Mouse (Mus musculus) T-cell, adult 2 months (primary cell): ENCODE data around the gene Src.

ENCODE experiments used
- DNase-seq: peaks from one replicate; pipeline ENCODE4 v3.0.0; 2022; ENCODE audit warnings: low spot score

Src gene

GRCm38 (mm10) chr2:157417229-157417628 is 1.0 kb upstream of the Src start:
- no peak for DNase-seq

DNA sequence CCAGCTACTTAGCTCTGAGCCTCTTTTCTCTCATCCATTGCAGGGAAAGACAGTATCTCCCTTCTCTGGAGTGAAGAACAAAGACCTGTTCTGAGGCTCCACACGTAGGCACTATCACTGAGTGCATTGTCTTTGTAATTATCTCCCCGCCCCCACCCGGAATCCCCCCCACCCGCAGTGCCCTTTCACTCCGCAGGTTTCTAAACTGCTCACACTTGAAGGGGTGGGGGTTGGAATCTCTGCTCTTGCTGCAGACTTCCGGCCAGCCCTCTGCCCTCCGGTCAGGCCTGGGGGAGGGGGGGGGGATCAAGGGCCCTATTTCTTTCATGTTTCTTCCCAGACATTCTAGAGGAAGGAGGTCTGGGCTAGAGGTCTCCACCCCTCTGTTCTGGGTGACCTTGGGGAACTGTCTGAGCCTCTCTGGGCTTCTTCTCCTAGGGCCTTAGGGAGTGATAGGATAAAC is 396 bp downstream of the Src start:
- no peak for DNase-seq

DNA sequence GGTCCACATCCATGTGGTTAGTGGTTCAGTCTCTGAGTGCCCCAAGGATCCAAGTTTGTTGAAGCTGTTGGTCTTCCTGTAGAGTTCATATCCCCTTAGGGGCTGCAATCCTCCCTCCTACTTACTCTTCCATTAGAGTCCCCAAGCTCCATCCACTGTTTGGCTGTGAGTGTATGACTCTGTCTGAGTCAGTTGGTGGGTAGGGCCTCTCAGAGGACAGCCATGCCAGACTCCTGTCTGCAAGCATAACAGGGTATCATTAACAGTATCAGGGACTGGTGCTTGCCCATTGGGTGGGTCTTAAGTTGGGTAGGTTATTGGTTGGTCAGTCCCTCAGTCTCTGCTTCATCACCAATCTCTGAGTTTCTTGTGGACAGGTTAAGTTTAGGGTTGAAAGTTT is 1.3 kb downstream of the Src start:
- DNase-seq, result no peak

DNA sequence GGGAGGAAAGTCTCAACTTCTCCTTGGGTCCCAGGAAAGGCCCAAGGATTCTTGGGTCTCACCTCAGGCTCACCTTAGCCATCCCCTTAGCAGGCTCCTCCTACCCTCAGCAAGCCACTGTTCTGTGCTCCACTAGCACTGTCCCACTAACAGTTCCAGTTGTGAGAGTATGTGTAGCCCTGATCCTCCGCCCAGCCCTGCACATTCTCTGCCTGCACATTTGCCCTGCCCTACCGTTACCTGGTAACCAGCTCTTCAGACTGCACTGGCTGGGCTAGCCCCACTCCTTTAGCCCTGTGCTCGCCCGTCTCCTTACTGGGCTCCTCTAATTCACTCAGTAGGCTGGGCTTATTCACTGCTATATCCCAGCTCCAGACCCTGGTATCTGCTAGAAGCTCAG is 2.2 kb downstream of the Src start:
- no peak for DNase-seq

DNA sequence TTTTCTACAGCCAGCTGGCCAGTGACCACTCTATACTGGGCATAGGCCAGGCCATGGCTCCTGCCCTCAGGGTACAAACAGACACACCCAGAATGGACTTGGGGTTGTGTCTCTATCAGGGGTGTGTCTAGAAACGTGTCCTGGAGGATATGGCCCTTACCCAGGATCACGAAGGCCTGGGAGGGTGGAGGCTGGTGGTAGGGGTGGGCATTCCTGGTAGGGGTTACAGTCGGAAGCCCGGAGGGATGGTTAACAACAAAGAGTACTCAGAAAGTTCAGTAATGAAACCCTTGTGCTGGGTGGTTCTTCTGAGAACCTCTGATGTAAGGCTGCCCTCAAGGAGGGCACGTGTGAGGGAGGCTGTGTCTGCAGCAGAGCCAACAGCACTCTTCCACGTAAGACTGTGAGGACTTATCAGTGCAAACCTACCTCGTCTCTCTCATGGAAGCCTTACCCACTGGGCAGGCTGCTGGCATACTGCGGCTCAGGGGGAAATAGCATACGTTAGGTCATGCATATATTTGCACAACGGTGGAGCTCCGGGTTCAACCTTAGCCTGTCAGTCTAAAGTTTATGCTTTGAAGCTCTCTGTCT is 3.9 kb downstream of the Src start:
- no peak for DNase-seq

DNA sequence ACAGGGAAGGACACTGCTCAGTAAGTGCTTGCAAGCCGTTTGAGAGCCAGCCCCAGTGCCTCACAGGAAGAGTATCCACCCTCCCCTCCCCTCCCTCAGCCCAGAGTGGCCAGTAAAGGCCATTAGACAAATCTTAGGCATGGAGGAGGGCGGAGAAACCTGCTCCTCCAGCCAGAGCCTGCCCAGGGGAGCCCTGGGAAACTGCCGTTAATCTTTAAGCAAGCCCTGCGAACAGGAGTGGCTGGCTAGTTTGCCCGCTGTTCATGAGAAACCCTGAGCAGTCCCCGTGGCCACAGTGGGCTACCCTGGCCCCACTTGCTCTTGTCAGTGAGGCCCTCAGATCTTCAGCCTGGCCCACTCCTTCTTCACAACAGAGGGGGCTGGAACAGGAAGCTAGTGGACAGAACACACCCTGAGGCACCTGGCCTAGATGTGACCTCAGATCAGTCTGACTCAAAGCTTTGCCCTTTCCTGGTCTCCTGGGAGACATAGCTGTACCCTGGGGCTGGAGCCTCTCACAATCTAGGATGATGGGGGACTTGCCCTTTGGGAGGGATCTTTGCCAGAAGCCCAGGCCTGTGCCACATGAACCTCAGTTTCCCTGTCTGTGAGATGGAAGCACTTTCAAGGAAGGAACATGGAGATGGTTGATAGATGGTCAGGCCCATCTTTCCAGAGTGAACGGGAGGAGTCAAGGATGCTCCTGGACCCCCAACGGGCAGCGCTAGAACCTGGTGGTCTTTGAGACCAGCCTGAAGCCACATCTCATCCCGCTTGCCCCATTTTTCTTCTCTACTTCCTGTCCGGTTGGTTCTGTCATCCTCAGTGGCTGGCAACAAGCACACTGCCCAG is 4.8 kb downstream of the Src start:
- DNase-seq, result no peak

DNA sequence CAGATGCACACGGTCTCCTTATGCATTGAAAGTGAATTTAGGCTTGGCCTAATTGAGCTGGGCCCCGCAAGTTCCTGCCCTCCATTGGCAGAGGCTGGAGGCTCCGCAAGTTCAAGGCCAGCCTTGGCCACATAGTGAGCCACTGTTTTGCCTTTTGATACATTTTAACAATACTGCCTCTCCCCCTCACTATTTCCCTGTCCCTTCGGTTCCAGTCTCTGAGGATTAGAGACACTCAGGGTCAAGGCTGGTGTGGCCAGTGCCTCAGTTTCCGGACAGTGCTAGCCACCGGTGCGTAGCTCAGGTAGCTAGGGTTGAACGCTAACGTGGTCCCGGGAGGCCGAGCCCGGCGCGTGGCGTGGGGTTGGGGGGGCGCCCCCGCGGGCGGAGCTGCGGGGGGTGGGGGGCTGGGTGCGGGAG is 5.5 kb downstream of the Src start:
- DNase-seq, result no peak

GRCm38 (mm10) chr2:157424126-157424903 is 6.1 kb downstream of the Src start:
- no peak for DNase-seq

DNA sequence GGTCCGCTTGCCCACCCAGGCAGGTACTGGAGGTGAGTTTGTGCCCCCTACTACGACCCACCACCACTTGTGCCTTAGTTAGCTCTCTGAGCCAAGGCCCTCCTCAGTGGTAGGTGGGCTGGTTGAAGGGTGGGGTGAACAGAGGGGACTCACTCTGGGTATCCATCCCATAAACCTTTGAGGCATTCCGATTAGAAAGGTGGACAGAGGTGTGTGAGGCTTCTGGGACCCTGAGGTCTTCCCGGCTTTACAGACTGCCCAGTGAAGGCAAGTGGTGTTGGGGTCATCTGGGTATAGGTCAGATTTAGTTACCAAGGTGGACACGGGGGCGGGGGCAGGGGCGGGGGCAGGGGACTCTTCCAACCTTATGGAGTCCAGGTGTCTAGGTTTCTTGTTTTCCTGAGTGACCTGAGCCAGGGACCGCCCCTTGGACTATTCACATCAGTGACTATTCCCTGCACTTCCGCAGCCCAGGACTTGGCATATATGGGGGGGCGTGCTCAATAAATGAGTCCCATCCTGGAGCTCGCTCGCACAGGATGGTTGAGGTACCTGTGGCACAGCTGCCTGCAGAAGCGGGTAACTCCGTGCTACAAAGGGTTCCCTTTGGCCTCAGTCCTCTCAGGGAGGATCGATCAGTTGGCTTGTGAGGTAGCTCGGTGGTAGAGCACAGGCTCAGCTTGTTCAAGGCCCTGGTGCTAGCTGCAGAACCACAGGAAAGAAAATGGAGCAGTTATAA is 6.8 kb downstream of the Src start:
- no peak for DNase-seq

DNA sequence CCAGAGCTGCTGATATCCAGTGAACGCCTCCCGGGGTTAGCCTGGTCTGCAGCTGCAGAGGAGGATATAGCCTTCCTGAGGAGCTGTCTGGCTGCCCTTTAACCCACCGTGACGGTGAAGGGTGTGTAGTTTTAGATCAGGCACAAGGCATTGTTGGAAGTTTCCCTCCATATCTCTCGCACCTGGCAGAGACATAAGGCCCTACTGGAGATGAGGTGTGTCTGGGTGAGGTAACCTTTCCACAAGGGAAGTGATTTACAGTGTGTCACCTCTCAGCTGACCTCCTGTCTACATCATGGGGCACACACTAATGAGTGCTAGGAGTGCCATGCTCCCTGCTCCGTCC is 7.4 kb downstream of the Src start:
- DNase-seq, result no peak

DNA sequence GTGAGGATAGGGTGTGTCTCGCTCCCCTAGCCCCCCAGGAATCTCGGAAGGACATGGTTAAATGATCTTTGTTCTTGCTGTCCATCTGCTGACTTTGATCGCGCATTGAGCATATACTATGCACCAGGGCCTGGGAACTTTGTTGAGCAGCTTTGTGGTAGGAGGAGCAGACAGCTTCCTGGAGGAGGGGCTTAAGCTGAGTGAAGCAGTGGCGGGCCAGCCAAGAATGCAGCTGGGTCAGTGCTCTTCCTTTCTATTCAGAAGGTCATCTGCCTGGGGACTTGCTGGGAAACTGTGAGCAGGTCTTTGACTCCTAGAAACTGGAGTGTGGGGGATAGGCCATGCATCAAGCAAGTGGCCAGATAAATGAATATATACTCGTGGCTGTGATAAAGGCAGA is 7.9 kb downstream of the Src start:
- no peak for DNase-seq

- no peak for DNase-seq
Measured at GRCm38 (mm10) chr2:157427164-157427563, 8.9 kb downstream of the Src start.

DNA sequence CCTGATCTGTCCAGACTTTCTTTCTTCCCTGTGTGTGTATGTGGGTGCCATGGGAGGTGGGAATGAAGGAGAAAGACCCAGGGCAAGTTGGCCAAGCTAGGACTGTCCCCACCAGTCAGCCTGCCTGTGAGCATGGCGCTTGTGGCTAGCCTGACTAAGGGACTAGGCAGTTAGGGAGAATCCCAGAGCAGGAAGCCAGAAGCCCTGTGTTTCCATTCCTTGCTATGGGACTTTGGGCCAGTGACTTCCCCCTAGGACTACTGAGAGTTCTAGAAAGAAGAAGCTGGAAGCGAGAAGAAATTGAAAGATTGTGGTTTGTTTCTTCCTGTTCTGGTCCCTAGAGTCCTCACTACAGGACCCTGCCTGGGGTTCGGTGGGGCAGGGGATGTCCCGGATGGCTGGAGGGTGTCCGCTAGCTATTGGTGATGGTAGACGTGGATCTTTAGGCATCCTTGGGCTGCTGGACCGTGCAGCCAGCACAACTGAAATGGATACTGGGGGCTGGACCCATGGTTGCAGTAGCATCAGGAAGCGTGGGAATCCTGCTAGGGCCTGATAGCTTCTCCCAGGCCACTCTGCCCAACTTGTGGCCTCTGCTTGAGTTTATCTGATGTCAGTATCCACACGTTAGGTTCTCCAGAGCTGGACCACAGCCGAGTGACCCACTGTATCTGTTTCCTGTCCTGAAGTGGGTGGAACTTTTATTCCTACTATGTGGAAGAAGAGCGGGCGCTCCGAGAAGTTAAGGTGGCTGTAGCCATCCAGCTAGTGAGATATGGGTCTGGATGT is 10.3 kb downstream of the Src start:
- no peak for DNase-seq

DNA sequence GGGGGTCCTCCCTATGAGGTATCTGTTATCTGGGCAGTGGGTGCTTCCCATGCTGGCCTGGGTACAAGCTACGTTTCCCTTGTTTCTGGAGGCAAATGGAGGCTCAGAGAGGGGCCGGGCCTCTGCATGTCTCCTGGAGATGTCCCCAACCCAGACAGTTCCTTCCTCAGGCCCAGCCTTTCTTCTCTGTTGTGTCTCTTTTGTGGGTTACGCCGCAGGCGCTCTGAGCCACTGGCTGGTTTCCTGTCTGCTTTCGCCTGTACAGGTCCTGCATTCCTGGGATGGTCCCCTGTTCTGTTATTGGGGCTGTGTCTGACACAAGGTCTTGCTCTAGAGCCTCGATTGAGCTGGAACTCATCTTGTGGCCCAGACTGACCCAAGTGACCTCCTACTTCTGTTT is 11.5 kb downstream of the Src start:
- peak; percentile 9 for DNase-seq

- DNase-seq, result no peak
Measured at GRCm38 (mm10) chr2:157430667-157431429, 12.6 kb downstream of the Src start.

DNA sequence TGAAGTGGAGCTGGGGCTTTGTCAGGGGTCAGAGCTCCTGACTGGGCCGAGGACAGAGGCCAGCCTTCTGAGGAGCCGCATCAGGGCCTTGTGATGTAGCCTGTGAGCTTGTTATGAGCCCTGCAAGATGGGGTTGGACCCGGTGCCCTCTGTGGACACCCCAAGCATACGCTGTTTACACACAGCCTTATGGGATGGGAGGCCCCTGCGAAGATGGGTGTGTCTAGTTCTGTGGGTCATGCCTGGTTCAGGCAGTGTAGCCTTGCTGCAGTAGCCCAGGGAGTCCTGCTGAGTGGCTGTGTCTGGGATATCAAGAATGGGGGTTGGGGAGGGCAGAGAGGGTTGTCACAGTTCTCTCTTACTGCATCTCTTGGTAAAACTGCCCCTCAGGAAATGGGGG is 13.7 kb downstream of the Src start:
- no peak for DNase-seq

DNA sequence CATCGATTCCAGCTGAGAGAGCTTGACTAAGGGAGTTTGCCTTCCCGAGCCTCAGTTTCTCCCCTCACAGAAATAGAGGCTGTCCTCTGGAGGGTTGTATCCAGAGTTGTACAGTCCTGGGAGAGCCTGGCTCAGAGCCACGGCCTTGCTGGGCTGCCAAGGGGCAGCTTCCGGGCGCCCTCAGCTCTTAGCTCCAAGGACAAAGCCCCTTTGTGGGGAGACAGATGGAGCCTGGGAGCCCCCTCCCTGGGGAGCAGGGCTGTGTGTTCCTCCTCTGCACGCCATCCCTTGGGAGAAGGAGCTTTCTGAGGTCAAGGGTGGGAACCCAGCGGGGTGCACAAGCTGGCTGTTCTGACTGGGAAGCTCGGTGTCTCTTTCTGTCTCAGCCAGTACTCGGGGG is 14.2 kb downstream of the Src start:
- no peak for DNase-seq

- no peak for DNase-seq
Measured at GRCm38 (mm10) chr2:157434041-157434440, 15.8 kb downstream of the Src start.

DNA sequence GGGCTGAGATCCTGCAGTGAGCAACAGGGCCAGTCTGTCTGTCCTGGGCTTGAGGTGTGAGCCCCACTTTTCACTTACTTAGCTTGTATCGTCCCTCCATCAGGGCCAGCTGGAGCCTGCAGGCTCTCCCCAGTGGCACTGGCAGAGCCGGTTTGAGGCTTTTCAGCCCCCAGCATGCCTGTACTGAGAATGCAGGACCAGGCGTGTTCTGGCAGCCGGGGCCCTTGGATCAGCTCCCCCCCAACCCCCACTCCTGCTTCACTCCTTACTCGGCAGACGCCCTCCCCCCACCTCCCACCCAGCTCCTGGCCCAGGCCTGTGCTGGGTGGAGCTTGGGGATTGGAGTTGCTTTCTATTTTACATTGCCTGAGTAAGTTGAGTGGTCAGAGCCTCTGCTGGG is 16.3 kb downstream of the Src start:
- no peak for DNase-seq

DNA sequence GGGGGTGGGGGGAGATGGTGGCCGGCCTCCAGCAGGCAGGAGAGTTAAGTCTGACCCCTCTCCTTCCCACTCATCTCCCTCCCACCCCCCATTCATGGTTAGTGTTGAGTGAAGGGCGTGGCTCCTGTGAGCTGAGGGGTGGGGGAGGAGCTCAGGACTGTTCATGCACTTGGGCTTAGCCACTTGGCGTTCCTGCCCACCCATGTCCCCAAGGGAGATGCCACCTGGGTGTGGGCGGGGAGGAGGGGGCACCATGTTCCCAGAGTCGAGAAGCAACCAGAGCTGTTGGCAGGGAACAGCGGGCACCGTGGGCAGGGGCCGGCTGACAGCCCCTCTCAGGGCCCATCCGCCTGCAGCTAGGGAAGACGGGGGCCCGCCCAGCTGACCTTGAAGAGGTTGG is 18.3 kb downstream of the Src start:
- DNase-seq, result no peak

DNA sequence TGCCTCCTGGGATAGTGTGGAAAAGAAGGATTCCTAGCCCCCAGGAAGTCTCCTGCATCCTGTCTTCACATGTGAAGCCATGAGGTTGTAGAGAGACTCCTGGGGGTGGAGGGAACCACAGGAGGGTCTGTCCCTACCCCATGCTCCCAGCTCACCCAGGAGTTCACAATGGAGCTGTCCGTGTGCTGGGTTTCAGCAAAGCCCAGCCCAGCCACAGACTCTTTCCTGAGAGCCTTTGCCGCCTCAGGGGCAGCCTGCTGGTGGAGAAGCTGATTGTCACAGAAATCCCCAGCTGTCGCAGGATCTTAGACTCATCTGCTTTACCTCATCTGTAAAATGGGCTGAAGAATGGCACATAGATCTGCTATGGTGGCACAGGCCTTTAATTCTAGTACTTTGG is 18.9 kb downstream of the Src start:
- DNase-seq, result no peak
